Mouse (Mus musculus) forebrain, embryonic 11.5 days (tissue): ENCODE results near the gene Ankra2. TPM values are rescaled to one million over a fixed set of nuclear protein-coding genes. Genes with fewer than 3 reads are reported as not detected.

Experiments used
- ATAC-seq: fragments of 200-750 bp; cut with Nextera tagmentation; replicated peaks from 2 replicates; pipeline ENCODE4 v1.8.0; 2017; ENCODE audit warnings: moderate TSS enrichment; ENCODE audit not compliant: low FRiP score
- DNase-seq: peaks from one replicate; pipeline ENCODE4 v3.0.0-alpha.2; 2017; ENCODE audit warnings: low spot score
- H3K27ac ChIP-seq: fragments of 300-500 bp; sonication (generic); 2 replicates; pipeline ENCODE4 v1.5.1; 2014; ENCODE audit warnings: low read depth, low read length
- H3K27me3 ChIP-seq: fragments of 300-500 bp; sonication (generic); 2 replicates; pipeline ENCODE4 v1.6.1; 2014; ENCODE audit warnings: mild to moderate bottlenecking, low read length, mixed read lengths; ENCODE audit not compliant: control insufficient read depth, insufficient read depth
- H3K36me3 ChIP-seq: fragments of 300-500 bp; sonication (generic); 2 replicates; pipeline ENCODE4 v1.6.1; 2014; ENCODE audit warnings: mild to moderate bottlenecking, low read length, moderate library complexity, mixed read lengths; ENCODE audit not compliant: control insufficient read depth, insufficient read depth
- H3K4me1 ChIP-seq: fragments of 300-500 bp; sonication (generic); replicated peaks from 2 replicates; pipeline ENCODE4 v1.6.1; 2014; ENCODE audit warnings: low read length, mixed read lengths; ENCODE audit not compliant: control insufficient read depth, insufficient read depth
- H3K4me2 ChIP-seq: fragments of 300-500 bp; sonication (generic); 2 replicates; pipeline ENCODE4 v1.6.1; 2014; ENCODE audit warnings: low read depth, mild to moderate bottlenecking, low read length, moderate library complexity, mixed read lengths; ENCODE audit not compliant: severe bottlenecking
- H3K4me3 ChIP-seq: fragments of 300-500 bp; sonication (generic); 2 replicates; pipeline ENCODE4 v1.5.1; 2014; ENCODE audit warnings: low read depth, low read length
- H3K9ac ChIP-seq: fragments of 300-500 bp; sonication (generic); 2 replicates; pipeline ENCODE4 v1.6.1; 2014; ENCODE audit warnings: low read length
- H3K9me3 ChIP-seq: fragments of 300-500 bp; sonication (generic); 2 replicates; pipeline ENCODE4 v1.6.1; 2016; ENCODE audit warnings: low read length, mixed read lengths; ENCODE audit not compliant: control insufficient read depth
- WGBS: fragments of 180-500 bp; shearing (Covaris S2); extraction: QIAGEN DNeasy Blood & Tissue Kit; methylation state at CpG from one replicate; pipeline ENCODE4 v1.1.7; 2014; 5-methylcytosine and 5-hydroxymethylcytosine counted together
- polyA plus RNA-seq: library from polyadenylated mRNA; unstranded; fragments of >200 nt; fragmentation: Nextera tagmentation; extraction: Ambion mirVana; gene quantifications from 2 replicates; pipeline ENCODE4 v1.2.1, GENCODE M21; 2014

Ankra2 gene
- polyA plus RNA-seq = 30.2 and 33.3 TPM in 2 replicates

DNA sequence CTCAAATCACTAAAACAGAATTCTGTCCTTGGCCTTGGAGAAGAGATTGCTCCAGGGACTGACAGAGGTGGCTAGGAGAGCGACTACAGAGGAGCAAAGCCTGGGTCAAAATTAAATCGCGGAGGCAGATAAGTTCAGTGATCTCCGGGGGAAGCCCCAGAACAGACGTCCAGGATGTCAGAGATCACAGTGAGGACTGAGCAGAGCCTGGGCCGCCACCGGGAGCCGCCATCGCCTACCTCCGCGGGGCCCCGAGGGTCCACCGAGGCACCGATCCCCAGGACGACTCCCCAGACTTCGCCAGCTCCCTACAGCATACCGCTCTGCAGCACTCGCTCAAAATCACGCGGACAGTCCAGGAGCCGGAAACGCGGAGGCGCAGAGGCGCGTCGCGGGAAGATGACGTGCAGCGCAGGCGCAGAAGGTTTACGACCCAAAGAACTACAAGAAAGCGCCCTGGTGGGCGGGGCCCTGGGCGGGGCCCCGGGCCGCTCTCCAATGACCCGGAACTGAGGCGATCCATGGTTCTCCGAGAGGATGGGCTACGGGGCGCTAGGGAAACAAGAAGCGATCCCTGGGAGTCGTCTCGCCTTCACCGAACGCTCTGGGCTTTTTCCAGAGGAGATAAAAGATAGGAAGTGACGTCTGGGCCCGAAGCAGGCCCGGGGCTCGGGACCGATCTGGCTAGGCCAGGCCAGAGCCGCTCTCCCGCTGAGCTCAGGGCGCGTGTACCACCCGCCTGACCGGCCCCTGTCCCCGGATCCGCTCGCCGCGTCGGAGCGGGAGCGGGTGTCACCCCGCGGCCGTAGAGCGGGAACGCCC lies at the start of gene Ankra2, which contains the start of gene Utp15:
Gene Ankra2, plus strand, starts transcription at position 439 of the 822 bp plus-strand sequence.
Gene Utp15, minus strand, starts transcription at position 406 of the 822 bp plus-strand sequence.
- H3K4me1 ChIP-seq = peaks cover 9% of the 10 kb centered on the region; the same call in 1 of the 2 replicates
- no peaks in the 10 kb centered on the region for H3K27me3 ChIP-seq
- H3K27ac ChIP-seq = peak within 1 kb of the TSS; percentile 90
- DNase-seq = peak; percentile 99
- peak within 1 kb of the TSS; percentile 76 for H3K4me2 ChIP-seq
- no peaks in the 10 kb centered on the region for H3K9me3 ChIP-seq
- H3K36me3 ChIP-seq = no peaks in the 10 kb centered on the region; the same call in 1 of the 2 replicates
- 0% methylated on average over 71 of the region's 71 CpGs for WGBS
- peak within 1 kb of the TSS; percentile 77 for H3K9ac ChIP-seq
- peak; percentile 98 for ATAC-seq
- peak within 1 kb of the TSS; percentile 76 for H3K4me3 ChIP-seq

DNA sequence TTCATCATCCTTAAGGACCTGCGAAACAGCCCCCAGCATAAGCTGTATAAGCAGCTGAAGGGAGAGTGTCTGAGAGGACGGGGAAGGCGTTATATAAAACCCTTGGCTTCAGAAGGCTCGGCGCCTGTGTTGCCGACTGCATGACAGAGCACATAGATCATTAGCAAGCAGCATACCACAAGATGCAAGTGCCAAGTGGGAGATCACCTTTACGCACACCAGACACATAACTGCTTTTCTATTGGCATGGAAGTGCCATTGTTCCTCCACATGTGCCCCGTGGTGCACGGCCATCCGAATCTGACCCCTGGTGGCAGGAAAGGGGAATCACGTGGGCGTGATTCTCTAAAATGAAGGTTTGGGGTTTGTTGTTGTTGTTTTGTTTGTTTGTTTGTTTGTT lies 40.0 kb upstream of the Ankra2 start:
- H3K27ac ChIP-seq = no peak overlapping the region
- DNase-seq (peak; percentile 61), ATAC-seq (peak; percentile 60; the same call in 1 of the 2 replicates)
- no peak overlapping the region for H3K4me2 ChIP-seq
- H3K9me3 ChIP-seq = no peaks in the 10 kb centered on the region
- no peak overlapping the region for H3K4me3 ChIP-seq
- no peaks in the 10 kb centered on the region for H3K27me3 ChIP-seq
- H3K4me1 ChIP-seq = no peaks in the 10 kb centered on the region
- WGBS = 37% methylated on average over 12 of the region's 12 CpGs
- no peaks in the 10 kb centered on the region for H3K36me3 ChIP-seq
- no peak overlapping the region for H3K9ac ChIP-seq

DNA sequence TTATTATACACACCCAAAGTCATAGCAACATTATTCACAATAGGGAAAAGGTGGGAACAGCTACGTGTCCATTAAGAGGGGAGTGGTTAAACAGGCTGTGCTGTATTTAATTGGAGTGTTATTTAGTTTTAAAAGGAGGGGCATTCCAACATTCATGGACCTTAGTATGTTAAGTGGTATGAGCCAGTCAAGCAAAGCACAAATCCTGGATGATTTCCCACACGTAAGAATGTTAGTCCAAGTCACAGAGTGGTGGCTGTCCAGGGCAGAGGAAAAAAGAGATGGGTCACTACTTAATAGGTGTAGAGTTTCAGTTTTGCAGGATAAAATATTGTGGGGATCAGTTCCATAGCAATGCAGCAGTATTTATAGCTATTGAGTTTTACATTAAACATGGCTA lies 36.6 kb upstream of the Ankra2 start:
- H3K27ac ChIP-seq = no peak overlapping the region
- H3K9me3 ChIP-seq = no peaks in the 10 kb centered on the region
- DNase-seq (no peak), ATAC-seq (no peak)
- H3K4me2 ChIP-seq = no peak overlapping the region
- no peaks in the 10 kb centered on the region for H3K27me3 ChIP-seq
- 81% methylated on average over 2 of the region's 2 CpGs for whole genome bisulfite sequencing
- H3K9ac ChIP-seq = no peak overlapping the region
- no peaks in the 10 kb centered on the region for H3K4me1 ChIP-seq
- no peak overlapping the region for H3K4me3 ChIP-seq
- no peaks in the 10 kb centered on the region for H3K36me3 ChIP-seq

DNA sequence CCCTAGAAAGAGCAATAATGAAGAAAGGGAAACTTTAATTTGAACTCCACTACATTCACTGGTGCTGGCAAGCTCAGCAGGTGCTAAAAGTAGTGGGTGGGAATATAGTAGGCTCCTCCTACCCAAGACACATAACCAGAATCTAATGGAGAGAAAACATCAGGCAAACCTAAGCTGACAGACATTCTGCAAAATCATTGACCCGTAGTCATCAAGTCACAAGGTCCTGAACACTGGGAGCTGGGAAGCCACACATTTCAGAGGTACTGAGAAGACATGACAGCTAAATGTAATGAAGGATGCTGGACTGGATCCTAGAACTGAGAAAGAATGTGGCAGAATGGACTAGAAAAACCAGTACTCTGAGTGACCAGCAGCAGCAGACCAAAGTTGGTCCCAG lies 32.4 kb upstream of the Ankra2 start:
- DNase-seq (no peak), ATAC-seq (no peak)
- H3K4me1 ChIP-seq = no peaks in the 10 kb centered on the region
- no peaks in the 10 kb centered on the region for H3K36me3 ChIP-seq
- H3K27me3 ChIP-seq = no peaks in the 10 kb centered on the region
- H3K4me3 ChIP-seq = no peak overlapping the region
- WGBS = 88% methylated on average over 1 of the region's 1 CpGs
- no peak overlapping the region for H3K4me2 ChIP-seq
- no peaks in the 10 kb centered on the region for H3K9me3 ChIP-seq
- no peak overlapping the region for H3K27ac ChIP-seq
- H3K9ac ChIP-seq = no peak overlapping the region

DNA sequence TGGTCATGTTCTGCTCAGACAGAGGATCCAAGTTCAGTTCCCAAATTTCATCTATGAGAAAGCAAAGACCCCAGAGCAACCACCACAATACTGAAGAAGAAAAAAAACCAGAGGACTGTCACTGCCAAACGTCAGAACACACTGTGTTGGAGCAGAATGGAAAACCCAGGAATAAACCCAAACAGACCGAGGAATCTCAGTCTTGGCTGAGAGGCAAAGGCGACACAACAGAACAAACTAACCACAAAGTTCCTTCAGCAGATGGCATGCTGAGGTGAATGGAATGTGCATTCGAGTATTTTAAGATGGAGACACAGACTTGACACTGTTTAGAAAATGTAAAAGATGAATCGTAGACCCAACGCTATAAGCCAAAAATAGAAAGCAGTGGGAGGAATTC lies 27.4 kb upstream of the Ankra2 start:
- H3K27me3 ChIP-seq = no peaks in the 10 kb centered on the region
- no peak overlapping the region for H3K27ac ChIP-seq
- ATAC-seq = no peak
- no peak overlapping the region for H3K4me3 ChIP-seq
- no peaks in the 10 kb centered on the region for H3K4me1 ChIP-seq
- H3K4me2 ChIP-seq = no peak overlapping the region
- DNase-seq = no peak
- 85% methylated on average over 6 of the region's 6 CpGs for WGBS
- no peak overlapping the region for H3K9ac ChIP-seq
- no peaks in the 10 kb centered on the region for H3K9me3 ChIP-seq
- H3K36me3 ChIP-seq = no peaks in the 10 kb centered on the region

DNA sequence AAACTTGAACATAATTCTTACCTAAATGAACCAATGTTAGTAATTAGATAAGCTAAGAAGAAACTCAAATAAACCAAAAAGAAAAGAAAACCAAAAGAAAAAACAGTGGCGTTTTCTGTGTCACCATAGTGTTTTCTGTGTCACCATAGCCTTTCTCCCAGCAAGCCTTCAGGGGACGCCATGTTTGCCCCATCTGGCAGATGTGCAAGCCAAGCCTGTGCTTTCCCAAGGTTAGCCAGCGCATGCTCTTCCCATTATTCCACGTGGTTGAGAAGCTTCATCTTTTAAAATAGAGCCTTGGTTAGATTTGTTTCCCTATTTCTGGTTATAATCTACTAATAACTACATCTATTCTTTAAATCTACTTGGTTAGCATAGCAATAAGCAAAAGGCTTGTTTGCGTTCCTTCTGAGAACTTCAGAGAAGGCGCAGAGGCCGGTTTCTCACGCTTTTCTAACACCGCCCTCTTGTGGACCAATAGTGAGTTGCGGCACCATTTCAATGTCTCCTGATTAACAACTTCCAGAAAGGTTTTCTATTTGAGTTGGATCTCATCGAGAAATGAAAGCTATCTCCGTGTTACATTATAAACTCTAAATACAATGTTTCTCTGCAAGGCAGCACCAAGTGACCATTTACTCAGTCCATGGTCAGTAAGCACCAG lies 22.8 kb upstream of the Ankra2 start:
- no peak for ATAC-seq

DNA sequence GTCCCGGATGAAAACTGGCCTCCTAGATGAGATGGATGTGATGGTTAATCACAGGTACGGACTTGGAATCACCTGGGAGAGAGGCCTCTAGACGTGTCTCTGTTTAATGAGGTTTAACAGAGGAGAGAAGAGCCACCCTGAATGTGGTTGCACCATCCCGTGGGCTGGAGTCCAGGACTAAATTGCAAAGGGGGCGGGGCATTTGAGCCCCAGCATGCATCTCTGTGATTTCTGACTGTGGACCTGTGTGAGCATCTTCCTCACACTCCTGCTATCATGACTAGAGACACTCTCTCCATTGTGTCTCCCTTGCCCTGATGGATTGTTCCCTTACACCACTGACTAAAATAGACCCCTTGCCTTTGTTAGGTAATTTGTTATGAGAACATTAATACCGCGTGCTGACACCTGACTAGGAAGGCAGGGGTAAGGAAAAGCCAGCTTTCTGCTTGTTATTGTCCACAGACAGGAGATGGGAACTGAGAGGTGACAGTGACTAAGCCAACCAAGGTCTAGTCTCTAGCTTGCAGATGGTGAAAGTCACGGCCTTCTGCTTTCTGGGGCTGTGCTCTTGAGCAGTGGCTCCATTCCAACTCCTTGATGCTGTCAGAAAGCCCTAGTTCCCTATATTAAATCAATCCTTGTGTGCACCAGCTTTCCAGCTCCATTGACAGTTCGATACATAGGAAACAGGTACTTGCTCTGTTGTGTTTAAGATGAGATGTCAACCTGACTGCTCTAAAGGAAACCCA lies 21.2 kb upstream of the Ankra2 start:
- H3K4me3 ChIP-seq = no peak overlapping the region
- no peak overlapping the region for H3K27ac ChIP-seq
- H3K27me3 ChIP-seq = no peaks in the 10 kb centered on the region; the same call in 1 of the 2 replicates
- WGBS = 67% methylated on average over 9 of the region's 9 CpGs
- ATAC-seq (no peak), DNase-seq (no peak)
- no peak overlapping the region for H3K9ac ChIP-seq
- no peaks in the 10 kb centered on the region for H3K36me3 ChIP-seq
- H3K4me1 ChIP-seq = no peaks in the 10 kb centered on the region
- no peaks in the 10 kb centered on the region for H3K9me3 ChIP-seq
- H3K4me2 ChIP-seq = no peak overlapping the region

More for the DNA sequence above, 22.8 kb upstream of the Ankra2 start:
- no peak overlapping the region for H3K4me3 ChIP-seq
- H3K27me3 ChIP-seq = no peaks in the 10 kb centered on the region; the same call in 1 of the 2 replicates
- no peaks in the 10 kb centered on the region for H3K4me1 ChIP-seq
- H3K27ac ChIP-seq = no peak overlapping the region
- H3K4me2 ChIP-seq = no peak overlapping the region
- DNase-seq = peak; percentile 76
- H3K9me3 ChIP-seq = no peaks in the 10 kb centered on the region
- 20% methylated on average over 12 of the region's 12 CpGs for WGBS
- H3K9ac ChIP-seq = no peak overlapping the region
- no peaks in the 10 kb centered on the region for H3K36me3 ChIP-seq

DNA sequence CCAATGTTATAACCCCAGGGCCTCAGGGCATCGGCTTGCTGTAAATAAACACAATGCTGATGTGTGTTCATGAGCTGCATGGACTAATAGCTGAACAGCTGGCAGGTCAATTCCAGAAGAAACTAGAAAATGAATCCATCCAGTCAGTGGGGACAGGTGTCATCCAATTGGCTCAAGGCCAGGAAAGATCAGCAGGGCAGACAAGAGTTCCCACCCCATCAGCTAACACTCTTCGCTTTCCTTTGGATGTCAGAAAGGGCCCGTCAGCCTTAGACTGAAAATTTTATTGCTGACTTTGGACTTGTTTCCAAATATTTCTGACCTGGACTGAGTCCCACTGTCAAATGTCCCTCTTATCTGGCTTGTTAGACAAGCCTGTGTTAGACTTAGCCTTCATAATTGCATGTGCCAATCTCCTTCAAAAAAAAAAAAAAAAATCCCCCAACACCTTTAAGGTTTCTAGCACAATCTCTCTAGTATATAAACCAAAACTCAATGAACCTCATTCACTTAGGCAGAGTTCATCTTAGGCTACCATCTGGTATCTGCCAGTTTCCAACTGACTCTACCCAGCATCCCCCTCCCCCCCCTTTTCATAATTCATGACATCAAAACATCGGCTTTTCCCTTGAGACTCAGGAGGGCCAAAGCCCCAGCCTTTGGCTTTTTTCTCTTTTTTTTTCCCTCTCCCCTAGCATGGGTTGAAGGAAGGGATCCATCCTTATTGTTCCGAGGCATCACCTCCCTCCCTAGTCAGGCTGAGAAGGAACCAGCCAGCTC lies 18.1 kb upstream of the Ankra2 start:
- no peaks in the 10 kb centered on the region for H3K9me3 ChIP-seq
- ATAC-seq (no peak), DNase-seq (no peak)
- peaks cover 1% of the 10 kb centered on the region; the same call in 1 of the 2 replicates for H3K36me3 ChIP-seq
- H3K27ac ChIP-seq = no peak overlapping the region
- no peaks in the 10 kb centered on the region; the same call in 1 of the 2 replicates for H3K27me3 ChIP-seq
- no peak overlapping the region for H3K4me3 ChIP-seq
- H3K9ac ChIP-seq = no peak overlapping the region
- WGBS = 83% methylated on average over 5 of the region's 5 CpGs
- no peak overlapping the region for H3K4me2 ChIP-seq
- H3K4me1 ChIP-seq = no peaks in the 10 kb centered on the region
